Mouse (Mus musculus): ENCODE measurements at regions not wholly inside any gene's neighbourhood (a gene's known extent, or its start where the extent isn't known, plus 50 kb on each side); places are given as distances from the start of the nearest gene placed in this dataset.

DNA sequence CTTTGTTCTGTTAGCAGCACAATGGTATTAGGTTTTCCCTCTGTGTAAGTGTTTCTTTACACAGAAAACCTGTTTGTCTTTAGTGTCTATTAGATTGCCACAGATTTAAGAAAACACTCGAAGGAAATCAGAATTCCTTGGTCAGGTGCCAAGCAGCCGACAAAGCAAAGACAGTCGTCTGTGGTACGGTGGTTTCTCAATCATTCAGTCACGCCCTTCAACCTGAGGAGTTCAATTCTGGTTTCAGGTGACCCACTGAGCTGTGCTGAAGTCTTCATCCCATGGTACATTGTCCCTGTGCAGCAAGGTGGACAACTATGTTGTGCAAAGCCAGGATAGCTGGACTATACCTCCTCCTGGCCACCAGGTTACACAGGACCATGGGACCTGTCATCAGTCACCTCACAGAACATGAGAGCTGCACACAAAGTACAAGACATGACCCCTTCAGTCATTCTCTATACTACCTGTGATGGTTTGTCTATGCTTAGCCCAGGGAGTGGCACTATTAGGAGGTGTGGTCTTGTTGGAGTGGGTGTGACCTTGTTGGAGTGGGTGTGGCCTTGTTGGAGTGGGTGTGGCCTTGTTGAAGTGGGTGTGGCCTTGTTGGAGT lies 368.2 kb downstream of the Agtpbp1 start:
- DNase-seq (ENCODE audit: low spot score) (no peak), ATAC-seq (no peak)
- no peak overlapping the region for H3K4me2 ChIP-seq (ENCODE audit: low read depth, low read length)
- no peak overlapping the region for H3K9ac ChIP-seq (replicated peaks; ENCODE audit: low read length)
- H3K27me3 ChIP-seq (ENCODE audit: insufficient read depth, low read length) = no peaks in the 10 kb centered on the region
- no peaks in the 10 kb centered on the region for H3K9me3 ChIP-seq (ENCODE audit: low read length)
- TF ChIP-seq CTCF (IDR thresholded peaks at IDR 0.05; ENCODE audit: low read depth) = no peak
- H3K4me3 ChIP-seq (ENCODE audit: low read length) = no peak overlapping the region
- no peak overlapping the region for H3K27ac ChIP-seq
- WGBS = 41% methylated on average over 5 of the region's 5 CpGs
- H3K36me3 ChIP-seq (ENCODE audit: insufficient read depth, low read length) = no peaks in the 10 kb centered on the region
- H3K4me1 ChIP-seq (ENCODE audit: insufficient read depth, low read length) = 0 out of 2 replicates have a peak, but pooled peaks cover 4% of the 10 kb centered on the region

DNA sequence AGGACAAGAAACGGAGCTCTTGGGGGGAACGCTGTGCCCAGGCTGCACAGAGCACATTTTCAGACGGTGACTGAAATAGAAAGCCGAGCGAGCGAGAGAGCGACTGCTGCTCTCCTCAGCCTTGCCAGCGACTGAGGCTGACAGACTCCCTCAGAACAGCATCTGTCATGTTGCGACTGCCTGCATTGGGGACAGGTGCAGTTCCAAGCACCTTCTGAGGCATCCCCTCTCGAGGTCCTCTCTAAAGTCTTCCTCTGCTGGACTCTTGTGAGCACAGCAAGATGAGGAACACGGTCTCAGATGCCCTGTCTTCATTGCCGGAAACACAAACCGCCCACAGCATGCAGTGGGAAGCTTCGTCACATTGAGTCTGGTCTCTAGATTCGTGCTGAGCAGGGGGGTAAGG lies 372.7 kb downstream of the Agtpbp1 start:
- TF ChIP-seq CTCF (IDR thresholded peaks at IDR 0.05; ENCODE audit: low read depth) = no peak
- H3K36me3 ChIP-seq (ENCODE audit: insufficient read depth, low read length) = no peaks in the 10 kb centered on the region
- no peak overlapping the region for H3K4me3 ChIP-seq (ENCODE audit: low read length)
- WGBS = 75% methylated on average over 15 of the region's 15 CpGs
- H3K27ac ChIP-seq = no peak overlapping the region
- H3K9ac ChIP-seq (replicated peaks; ENCODE audit: low read length) = no peak overlapping the region
- DNase-seq (ENCODE audit: low spot score) (no peak), ATAC-seq (no peak)
- H3K4me2 ChIP-seq (ENCODE audit: low read depth, low read length) = no peak overlapping the region
- no peaks in the 10 kb centered on the region for H3K27me3 ChIP-seq (ENCODE audit: insufficient read depth, low read length)
- no peaks in the 10 kb centered on the region for H3K9me3 ChIP-seq (ENCODE audit: low read length)
- no peaks in the 10 kb centered on the region for H3K4me1 ChIP-seq (ENCODE audit: insufficient read depth, low read length)

DNA sequence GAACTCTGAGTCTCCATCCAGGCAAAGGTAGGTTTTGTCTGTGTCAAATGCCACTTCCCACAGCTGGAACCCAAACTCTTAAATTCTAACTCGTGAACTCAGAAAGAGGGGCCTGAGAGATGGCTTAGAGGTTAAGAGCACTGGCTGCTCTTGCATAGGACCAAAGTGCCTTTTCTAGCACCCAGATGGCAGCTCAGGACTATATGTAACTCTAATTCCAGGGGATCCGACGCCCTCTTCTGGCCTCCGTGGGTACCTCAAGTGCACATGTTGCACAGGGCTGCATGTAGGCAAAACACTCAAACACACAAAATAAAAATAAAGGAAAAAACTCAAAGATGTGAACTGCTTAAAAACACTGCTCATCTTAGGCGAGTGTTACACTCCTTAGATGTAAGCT lies 374.2 kb downstream of the Agtpbp1 start:
- DNase-seq (ENCODE audit: low spot score) = no peak
- no peak overlapping the region for H3K27ac ChIP-seq
- H3K4me1 ChIP-seq (ENCODE audit: insufficient read depth, low read length) = no peaks in the 10 kb centered on the region
- no peak overlapping the region for H3K4me3 ChIP-seq (ENCODE audit: low read length)
- H3K36me3 ChIP-seq (ENCODE audit: insufficient read depth, low read length) = no peaks in the 10 kb centered on the region
- peak; percentile 36 for TF ChIP-seq CTCF (IDR thresholded peaks at IDR 0.05; ENCODE audit: low read depth)
- WGBS = 69% methylated on average over 5 of the region's 5 CpGs
- no peaks in the 10 kb centered on the region for H3K27me3 ChIP-seq (ENCODE audit: insufficient read depth, low read length)
- no peak overlapping the region for H3K4me2 ChIP-seq (ENCODE audit: low read depth, low read length)
- H3K9ac ChIP-seq (replicated peaks; ENCODE audit: low read length) = no peak overlapping the region
- no peak for ATAC-seq
- no peaks in the 10 kb centered on the region for H3K9me3 ChIP-seq (ENCODE audit: low read length)

DNA sequence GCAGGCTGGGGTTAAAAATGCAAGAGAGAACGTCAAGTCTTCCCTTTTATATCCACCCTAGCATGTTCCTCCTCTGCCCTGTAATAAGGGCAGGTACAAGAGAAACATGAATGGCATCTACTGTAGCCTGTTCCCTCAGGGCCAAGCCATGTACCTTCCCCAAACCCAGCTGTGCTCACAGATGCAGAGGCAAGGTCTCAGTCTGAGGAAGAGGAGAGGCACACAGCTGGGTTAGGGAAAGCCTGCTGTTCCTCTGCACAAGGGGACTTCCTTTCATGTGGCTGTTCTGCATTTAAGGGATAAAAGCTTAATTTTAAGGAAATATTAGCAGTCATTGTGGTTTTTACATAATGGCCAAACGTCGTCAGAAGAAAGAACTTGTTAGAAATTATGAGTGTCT lies 378.8 kb downstream of the Agtpbp1 start:
- Histone ChIP-seq H3K9ac (replicated peaks; ENCODE audit: low read length) (no peak overlapping the region), H3K4me3 (ENCODE audit: low read length) (no peak overlapping the region), H3K4me1 (ENCODE audit: insufficient read depth, low read length) (no peaks in the 10 kb centered on the region), H3K9me3 (ENCODE audit: low read length) (no peaks in the 10 kb centered on the region), H3K27ac (no peak overlapping the region), H3K36me3 (ENCODE audit: insufficient read depth, low read length) (no peaks in the 10 kb centered on the region), H3K27me3 (ENCODE audit: insufficient read depth, low read length) (no peaks in the 10 kb centered on the region), H3K4me2 (ENCODE audit: low read depth, low read length) (no peak overlapping the region)
- no peak for DNase-seq (ENCODE audit: low spot score)
- 84% methylated on average over 3 of the region's 3 CpGs for WGBS
- TF ChIP-seq CTCF (IDR thresholded peaks at IDR 0.05; ENCODE audit: low read depth) = no peak
- no peak for ATAC-seq

DNA sequence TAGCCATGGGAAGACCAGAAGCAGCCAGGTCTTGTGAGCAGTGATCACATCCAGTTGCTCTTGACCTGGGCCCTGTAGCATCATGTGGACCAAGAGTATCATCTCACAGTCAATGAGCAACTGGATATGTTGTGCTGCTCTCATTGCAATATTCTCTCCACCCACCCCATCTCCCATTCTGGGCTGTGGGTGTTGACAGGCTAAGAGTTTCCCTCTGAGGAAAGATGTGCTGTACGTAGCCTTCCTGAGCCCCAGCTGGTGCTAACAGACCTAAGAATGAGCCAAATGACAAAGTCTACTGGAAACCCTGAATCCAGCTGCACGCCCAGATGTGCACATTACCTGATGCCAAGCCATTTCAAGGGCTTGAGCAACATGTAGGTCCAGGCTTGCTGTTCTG lies 380.5 kb downstream of the Agtpbp1 start:
- WGBS = 93% methylated on average over 2 of the region's 2 CpGs
- H3K4me3 ChIP-seq (ENCODE audit: low read length) = no peak overlapping the region
- H3K4me2 ChIP-seq (ENCODE audit: low read depth, low read length) = no peak overlapping the region
- ATAC-seq (no peak), DNase-seq (ENCODE audit: low spot score) (no peak)
- no peaks in the 10 kb centered on the region for H3K9me3 ChIP-seq (ENCODE audit: low read length)
- H3K27ac ChIP-seq = no peak overlapping the region
- H3K36me3 ChIP-seq (ENCODE audit: insufficient read depth, low read length) = no peaks in the 10 kb centered on the region
- H3K4me1 ChIP-seq (ENCODE audit: insufficient read depth, low read length) = no peaks in the 10 kb centered on the region
- H3K27me3 ChIP-seq (ENCODE audit: insufficient read depth, low read length) = no peaks in the 10 kb centered on the region
- TF ChIP-seq CTCF (IDR thresholded peaks at IDR 0.05; ENCODE audit: low read depth) = no peak
- no peak overlapping the region for H3K9ac ChIP-seq (replicated peaks; ENCODE audit: low read length)

DNA sequence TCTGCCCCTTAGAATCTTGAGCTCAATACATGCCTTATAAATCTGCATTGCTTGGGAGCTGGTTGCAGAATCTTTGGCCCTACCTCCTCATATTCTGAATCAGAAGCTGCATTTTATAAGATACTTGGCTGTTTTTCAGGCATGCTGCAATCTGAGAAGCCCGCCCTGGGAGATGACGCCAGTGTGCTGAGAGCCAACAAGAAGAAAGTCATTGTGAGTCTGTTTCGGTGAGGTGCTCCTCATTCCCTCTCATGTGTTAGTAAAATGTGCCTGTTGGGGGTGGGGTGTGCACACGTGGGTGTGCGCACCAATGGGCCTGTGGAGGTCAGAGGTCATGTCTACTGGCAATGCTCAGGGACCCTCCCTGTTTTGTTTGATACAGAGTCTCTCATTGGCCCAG lies 388.7 kb downstream of the Agtpbp1 start:
- Histone ChIP-seq H3K4me1 (ENCODE audit: insufficient read depth, low read length) (no peaks in the 10 kb centered on the region), H3K9ac (replicated peaks; ENCODE audit: low read length) (no peak overlapping the region), H3K9me3 (ENCODE audit: low read length) (no peaks in the 10 kb centered on the region), H3K27ac (no peak overlapping the region), H3K36me3 (ENCODE audit: insufficient read depth, low read length) (no peaks in the 10 kb centered on the region), H3K4me3 (ENCODE audit: low read length) (no peak overlapping the region), H3K4me2 (ENCODE audit: low read depth, low read length) (no peak overlapping the region), H3K27me3 (ENCODE audit: insufficient read depth, low read length) (no peaks in the 10 kb centered on the region)
- DNase-seq (ENCODE audit: low spot score) (no peak), ATAC-seq (no peak)
- WGBS = 80% methylated on average over 5 of the region's 5 CpGs
- no peak for TF ChIP-seq CTCF (IDR thresholded peaks at IDR 0.05; ENCODE audit: low read depth)

DNA sequence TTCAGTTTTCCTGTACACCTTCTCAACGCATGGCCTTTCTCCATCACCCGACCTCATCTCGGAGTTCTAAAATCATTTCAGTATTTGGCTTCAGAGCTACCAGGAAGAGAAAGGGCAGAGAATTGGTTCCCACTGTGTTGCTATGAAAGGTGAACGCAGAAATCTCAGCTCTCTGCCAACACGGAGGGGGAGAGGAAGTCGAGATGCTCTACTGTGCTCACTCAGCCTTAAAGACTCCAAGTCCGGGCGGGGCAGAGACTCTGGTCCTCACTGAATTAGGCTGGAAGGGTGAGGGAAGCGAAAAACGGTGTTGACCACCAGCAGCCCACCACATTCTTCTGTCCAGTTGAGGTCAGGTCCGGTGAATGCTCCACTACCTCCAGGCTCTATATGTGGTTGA lies 382.1 kb downstream of the Ntrk2 start:
- no peak overlapping the region for H3K4me3 ChIP-seq (ENCODE audit: low read length)
- no peak for TF ChIP-seq CTCF (IDR thresholded peaks at IDR 0.05; ENCODE audit: low read depth)
- no peak overlapping the region for H3K4me2 ChIP-seq (ENCODE audit: low read depth, low read length)
- no peaks in the 10 kb centered on the region for H3K36me3 ChIP-seq (ENCODE audit: insufficient read depth, low read length)
- H3K27me3 ChIP-seq (ENCODE audit: insufficient read depth, low read length) = no peaks in the 10 kb centered on the region
- no peaks in the 10 kb centered on the region for H3K4me1 ChIP-seq (ENCODE audit: insufficient read depth, low read length)
- no peak overlapping the region for H3K27ac ChIP-seq
- no peak for ATAC-seq
- WGBS = 71% methylated on average over 11 of the region's 11 CpGs
- no peaks in the 10 kb centered on the region for H3K9me3 ChIP-seq (ENCODE audit: low read length)
- H3K9ac ChIP-seq (replicated peaks; ENCODE audit: low read length) = no peak overlapping the region
- no peak for DNase-seq (ENCODE audit: low spot score)
